Mouse (Mus musculus) embryonic facial prominence, embryonic 15.5 days (tissue): ENCODE measurements around the gene Esp16. TPM values are rescaled to one million over a fixed set of nuclear protein-coding genes. Genes with fewer than 3 reads are reported as not detected.
"Not testable (repeated sequence)": the region's sequence is repeated elsewhere in the genome, so short reads cannot be mapped to it uniquely, and the experiment has no call there.

Source experiments
- ATAC-seq: fragments of 200-750 bp; cut with Nextera tagmentation; 2 replicates; pipeline ENCODE4 v1.8.0; 2017; ENCODE audit warnings: low read depth, moderate TSS enrichment; ENCODE audit not compliant: insufficient number of reproducible peaks, low FRiP score, low TSS enrichment
- H3K27ac ChIP-seq: fragments of 300-500 bp; sonication (generic); replicated peaks from 2 replicates; pipeline ENCODE4 v1.5.1; 2015; ENCODE audit warnings: mild to moderate bottlenecking, inconsistent platforms
- H3K27me3 ChIP-seq: fragments of 300-500 bp; sonication (generic); 2 replicates; pipeline ENCODE4 v1.6.1; 2015; ENCODE audit warnings: inconsistent platforms
- H3K36me3 ChIP-seq: fragments of 300-500 bp; sonication (generic); 2 replicates; pipeline ENCODE4 v1.6.1; 2015; ENCODE audit warnings: mild to moderate bottlenecking, inconsistent platforms
- H3K4me1 ChIP-seq: fragments of 300-500 bp; sonication (generic); 2 replicates; pipeline ENCODE4 v1.6.1; 2015; ENCODE audit warnings: inconsistent platforms
- H3K4me2 ChIP-seq: fragments of 300-500 bp; sonication (generic); replicated peaks from 2 replicates; pipeline ENCODE4 v1.6.1; 2015; ENCODE audit warnings: mild to moderate bottlenecking, inconsistent platforms
- H3K4me3 ChIP-seq: fragments of 300-500 bp; sonication (generic); replicated peaks from 2 replicates; pipeline ENCODE4 v1.5.1; 2015; ENCODE audit warnings: mild to moderate bottlenecking, inconsistent platforms
- H3K9ac ChIP-seq: fragments of 300-500 bp; sonication (generic); 2 replicates; pipeline ENCODE4 v1.6.1; 2015; ENCODE audit warnings: inconsistent platforms
- H3K9me3 ChIP-seq: fragments of 300-500 bp; sonication (generic); replicated peaks from 2 replicates; pipeline ENCODE4 v1.6.1; 2016; ENCODE audit warnings: inconsistent platforms
- WGBS: fragments of 180-500 bp; shearing (Covaris S2); methylation state at CpG from one replicate; pipeline ENCODE4 v1.1.7; 2015; 5-methylcytosine and 5-hydroxymethylcytosine counted together
- polyA plus RNA-seq: library from polyadenylated mRNA; unstranded; fragments of >200 nt; fragmentation: Nextera tagmentation; extraction: Ambion mirVana; gene quantifications from 2 replicates; pipeline ENCODE4 v1.2.1, GENCODE M21; 2015

The Esp16 gene
- polyA plus RNA-seq = not detected in 2 replicates

DNA sequence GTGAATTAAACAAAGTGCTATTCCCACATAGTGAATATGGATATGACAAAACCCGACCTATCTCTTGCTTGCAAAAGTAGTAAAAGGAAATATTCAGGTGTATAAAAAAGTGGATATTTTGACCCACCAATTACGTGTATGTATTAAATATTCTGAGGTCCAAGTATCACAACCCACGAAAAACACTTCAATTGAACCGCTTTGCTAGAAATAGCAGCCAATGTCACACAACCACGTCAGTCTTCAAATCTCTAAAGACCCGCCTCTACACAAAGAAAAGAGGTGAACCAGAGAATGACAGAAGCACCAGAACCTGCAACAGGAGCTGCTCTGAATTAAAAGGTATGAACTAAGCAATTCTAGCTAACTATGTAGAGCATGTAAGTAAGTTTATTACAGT, at the start of gene Esp16:
TSS of gene Esp16 (plus strand) at position 301 of the 400 bp plus-strand sequence.
- H3K4me3 ChIP-seq, H3K9ac ChIP-seq, H3K36me3 ChIP-seq, H3K27ac ChIP-seq, H3K4me2 ChIP-seq, H3K4me1 ChIP-seq, H3K27me3 ChIP-seq, ATAC-seq, H3K9me3 ChIP-seq: not testable (repeated sequence)
- WGBS = 67% methylated on average over 6 of the region's 6 CpGs

GRCm38 (mm10) chr17:39498043-39498442, 37.9 kb upstream of the Esp16 start:
- not testable (repeated sequence) for H3K9ac ChIP-seq, H3K36me3 ChIP-seq, ATAC-seq, H3K27ac ChIP-seq, H3K4me2 ChIP-seq, H3K27me3 ChIP-seq, H3K4me1 ChIP-seq, H3K9me3 ChIP-seq, H3K4me3 ChIP-seq

Other genes starting within 250 kb of the Esp16 start
- gene Esp18, start 129.8 kb upstream of the Esp16 start, polyA plus RNA-seq = not detected in 2 replicates
- gene Esp15, start 104.8 kb downstream of the Esp16 start, polyA plus RNA-seq = not detected in 2 replicates